Mouse (Mus musculus) midbrain, embryonic 15.5 days (tissue): ENCODE measurements around the gene Olfr320. TPM values are rescaled to one million over a fixed set of nuclear protein-coding genes. Genes with fewer than 3 reads are reported as not detected.
A peak's percentile ranks its signal among the peaks of the same experiment; 100 is the strongest.

Experiments used
- ATAC-seq: fragments of 200-750 bp; cut with Nextera tagmentation; replicated peaks from 2 replicates; pipeline ENCODE4 v1.8.0; 2017; ENCODE audit warnings: moderate TSS enrichment
- H3K27ac ChIP-seq: fragments of 300-500 bp; sonication (generic); 2 replicates; pipeline ENCODE4 v1.5.1; 2015; ENCODE audit warnings: mild to moderate bottlenecking, inconsistent platforms
- H3K27me3 ChIP-seq: fragments of 300-500 bp; sonication (generic); replicated peaks from 2 replicates; pipeline ENCODE4 v1.6.1; 2015; ENCODE audit warnings: inconsistent platforms
- H3K36me3 ChIP-seq: fragments of 300-500 bp; sonication (generic); replicated peaks from 2 replicates; pipeline ENCODE4 v1.6.1; 2015; ENCODE audit warnings: inconsistent platforms
- H3K4me1 ChIP-seq: fragments of 300-500 bp; sonication (generic); 2 replicates; pipeline ENCODE4 v1.6.1; 2015; ENCODE audit warnings: inconsistent platforms
- H3K4me2 ChIP-seq: fragments of 300-500 bp; sonication (generic); 2 replicates; pipeline ENCODE4 v1.6.1; 2015; ENCODE audit warnings: inconsistent platforms, mild to moderate bottlenecking, moderate library complexity
- H3K4me3 ChIP-seq: fragments of 300-500 bp; sonication (generic); 2 replicates; pipeline ENCODE4 v1.5.1; 2015; ENCODE audit warnings: mild to moderate bottlenecking, inconsistent platforms
- H3K9ac ChIP-seq: fragments of 300-500 bp; sonication (generic); 2 replicates; pipeline ENCODE4 v1.6.1; 2015; ENCODE audit warnings: mild to moderate bottlenecking, inconsistent platforms
- H3K9me3 ChIP-seq: fragments of 300-500 bp; sonication (generic); 2 replicates; pipeline ENCODE4 v1.6.1; 2016; ENCODE audit warnings: inconsistent platforms
- WGBS: fragments of 180-500 bp; shearing (Covaris S2); methylation state at CpG from one replicate; pipeline ENCODE4 v1.1.7; 2015; ENCODE audit warnings: mixed read lengths; 5-methylcytosine and 5-hydroxymethylcytosine counted together
- polyA plus RNA-seq: library from polyadenylated mRNA; unstranded; fragments of >200 nt; fragmentation: Nextera tagmentation; extraction: Ambion mirVana; gene quantifications from 2 replicates; pipeline ENCODE4 v1.2.1, GENCODE M21; 2015

Olfr320 gene
- polyA plus RNA-seq: not detected in 2 replicates

DNA sequence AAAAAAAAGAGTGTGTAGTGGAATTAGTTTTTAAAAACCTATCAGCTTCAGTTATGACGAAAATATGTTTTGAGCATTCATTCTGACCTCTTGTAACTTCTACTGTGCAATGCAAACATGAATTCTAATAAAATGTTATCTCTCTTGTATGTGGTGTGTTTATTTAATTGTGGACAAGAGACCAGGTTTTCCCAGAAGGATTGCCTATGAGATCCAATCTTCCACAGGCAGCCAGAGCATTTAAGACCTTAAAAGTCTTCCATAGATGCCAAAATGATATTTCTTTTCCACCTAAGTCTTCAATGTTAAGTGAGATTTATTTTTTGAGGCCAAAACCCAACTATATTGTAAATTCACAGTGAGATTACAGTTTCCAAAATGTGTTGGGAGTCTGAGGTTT is at the start of gene Olfr320:
Gene Olfr320, plus strand, starts transcription at position 301 of the 400 bp plus-strand sequence.
- no peak within 1 kb of the TSS for H3K4me3 ChIP-seq
- no peaks in the 10 kb centered on the region for H3K9me3 ChIP-seq
- no peak within 1 kb of the TSS for H3K27ac ChIP-seq
- ATAC-seq: no peak
- no peaks in the 10 kb centered on the region for H3K36me3 ChIP-seq
- 91% methylated on average over 1 of the region's 1 CpGs for WGBS
- H3K4me1 ChIP-seq: no peaks in the 10 kb centered on the region
- H3K4me2 ChIP-seq: no peak within 1 kb of the TSS
- H3K9ac ChIP-seq: no peak within 1 kb of the TSS
- no peaks in the 10 kb centered on the region for H3K27me3 ChIP-seq

DNA sequence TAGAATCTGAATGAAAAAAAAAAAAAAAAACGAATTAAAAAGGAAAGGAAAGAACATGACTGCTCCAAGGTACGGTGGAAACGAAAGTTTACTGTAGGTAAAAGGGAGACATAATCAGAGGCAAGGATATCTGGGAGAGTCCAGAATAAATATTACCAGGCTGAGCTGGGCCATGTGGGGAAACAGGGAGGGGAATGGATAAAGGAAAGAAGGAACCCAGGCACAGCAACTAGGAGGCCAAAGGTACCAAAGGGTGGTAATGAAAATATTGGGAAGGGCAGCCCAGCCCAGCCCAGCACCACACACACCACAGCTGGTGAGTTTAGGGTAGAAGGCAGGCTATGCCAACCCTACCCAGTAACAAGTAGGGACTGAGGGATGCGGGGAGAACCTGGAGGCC is 46.0 kb upstream of the Olfr320 start:
- ATAC-seq: no peak
- 64% methylated on average over 4 of the region's 4 CpGs for WGBS

DNA sequence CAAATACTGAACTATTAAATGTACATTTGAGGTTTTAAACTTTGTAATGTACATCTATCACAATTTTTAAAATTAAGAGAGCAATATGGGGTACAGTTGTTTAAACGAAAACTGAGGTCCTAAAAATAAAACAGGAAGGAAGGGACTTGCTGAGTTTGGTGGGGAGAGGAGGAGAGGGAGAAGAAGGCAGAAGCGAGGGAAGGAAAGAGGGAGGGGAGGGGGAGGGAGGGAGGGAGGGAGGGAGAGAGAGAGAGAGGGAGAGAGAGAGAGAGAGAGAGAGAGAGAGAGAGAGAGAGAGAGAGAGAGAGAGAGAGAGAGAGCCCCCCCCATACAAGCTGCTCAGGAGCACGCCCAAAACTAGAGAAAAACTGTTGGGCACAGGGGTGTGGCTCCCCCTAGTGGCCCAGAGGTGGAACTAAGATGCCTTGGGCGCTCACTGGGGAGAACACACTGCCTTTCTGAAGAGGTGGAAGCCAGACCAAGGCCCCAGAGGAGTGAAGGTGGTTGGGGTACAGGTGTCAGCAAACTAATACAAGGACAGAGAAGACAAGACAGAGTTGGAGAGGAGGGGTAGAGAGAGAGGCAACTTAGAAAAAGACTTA is 44.4 kb upstream of the Olfr320 start:
- no peak overlapping the region for H3K4me2 ChIP-seq
- H3K4me1 ChIP-seq: peaks cover 10% of the 10 kb centered on the region
- WGBS: 29% methylated on average over 4 of the region's 4 CpGs
- H3K9me3 ChIP-seq: no peaks in the 10 kb centered on the region
- no peak for ATAC-seq
- H3K27me3 ChIP-seq: peaks cover 5% of the 10 kb centered on the region; the same call in 1 of the 2 replicates
- H3K4me3 ChIP-seq: no peak overlapping the region
- no peaks in the 10 kb centered on the region for H3K36me3 ChIP-seq
- H3K9ac ChIP-seq: no peak overlapping the region
- H3K27ac ChIP-seq: no peak overlapping the region

More for the DNA sequence above, 46.0 kb upstream of the Olfr320 start:
- Histone ChIP-seq H3K4me2 (no peak overlapping the region), H3K4me1 (no peaks in the 10 kb centered on the region), H3K36me3 (no peaks in the 10 kb centered on the region), H3K9me3 (no peaks in the 10 kb centered on the region), H3K27ac (no peak overlapping the region), H3K9ac (no peak overlapping the region), H3K4me3 (no peak overlapping the region), H3K27me3 (no peaks in the 10 kb centered on the region)

DNA sequence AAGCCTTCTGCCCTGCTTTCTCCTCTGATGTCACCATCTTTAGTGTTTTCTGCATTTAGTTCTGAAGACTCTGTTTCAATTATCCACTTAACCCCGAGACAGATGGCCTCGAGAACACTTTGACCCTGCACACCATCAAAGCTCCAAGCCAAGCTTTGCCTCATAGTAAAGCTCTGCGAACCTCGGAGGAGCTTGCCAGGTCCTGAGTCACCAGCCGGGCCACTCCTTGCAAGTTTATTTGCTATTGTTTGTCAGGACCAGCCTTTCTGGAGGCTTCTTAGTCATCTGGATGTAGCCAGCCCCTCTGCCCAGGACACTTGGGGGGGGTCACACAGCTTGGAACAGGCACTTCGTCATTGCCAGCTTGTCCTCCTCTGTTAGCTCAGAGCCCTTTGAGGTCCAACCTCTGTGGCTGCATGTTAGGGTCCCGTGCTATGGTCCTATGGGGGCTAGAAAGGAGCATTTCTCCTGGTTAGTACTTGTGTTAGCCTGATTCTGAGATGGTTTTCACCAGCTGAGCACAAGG is 42.7 kb upstream of the Olfr320 start:
- H3K27ac ChIP-seq: no peak overlapping the region
- WGBS: 66% methylated on average over 7 of the region's 7 CpGs
- ATAC-seq: no peak

DNA sequence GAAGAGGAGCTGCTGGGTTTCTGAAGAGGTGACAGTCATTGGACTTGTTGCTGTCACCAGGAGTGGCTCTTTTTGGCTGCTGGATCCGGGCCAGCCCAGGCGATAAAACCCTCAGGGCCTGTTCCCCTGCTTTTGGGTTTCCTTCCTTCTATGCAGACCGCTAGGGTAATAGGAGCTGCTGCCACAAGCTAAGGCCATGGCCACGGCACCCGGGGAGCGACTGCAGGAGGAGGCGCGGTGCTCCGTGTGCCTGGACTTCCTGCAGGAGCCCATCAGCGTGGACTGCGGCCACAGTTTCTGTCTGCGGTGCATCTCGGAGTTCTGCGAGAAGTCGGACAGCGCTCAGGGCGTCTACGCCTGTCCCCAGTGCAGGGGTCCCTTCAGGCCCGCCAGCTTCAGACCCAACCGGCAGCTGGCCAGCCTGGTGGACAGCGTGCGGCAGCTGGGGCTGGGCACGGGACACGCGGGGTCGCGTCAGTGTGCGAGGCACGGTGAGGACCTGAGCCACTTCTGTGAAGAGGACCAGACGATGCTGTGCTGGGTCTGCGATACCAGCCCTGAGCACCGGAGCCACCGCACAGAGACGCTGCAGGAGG is 40.5 kb upstream of the Olfr320 start, which contains the start of gene Trim58:
Gene Trim58, plus strand, starts transcription at position 194 of the 596 bp plus-strand sequence.
- Histone ChIP-seq H3K9me3 (no peaks in the 10 kb centered on the region), H3K4me3 (peak within 1 kb of the TSS; percentile 47), H3K27ac (no peak within 1 kb of the TSS), H3K9ac (peak within 1 kb of the TSS; percentile 50), H3K36me3 (no peaks in the 10 kb centered on the region), H3K4me2 (peak within 1 kb of the TSS; percentile 99), H3K27me3 (peaks cover 12% of the 10 kb centered on the region; the same call in 1 of the 2 replicates), H3K4me1 (peaks cover 10% of the 10 kb centered on the region)
- ATAC-seq: 0 out of 2 replicates have a peak, but pooled peaks have one; percentile 30
- WGBS: 2% methylated on average over 34 of the region's 34 CpGs

More for the DNA sequence above, 42.7 kb upstream of the Olfr320 start:
- Histone ChIP-seq H3K9ac (no peak overlapping the region), H3K4me3 (no peak overlapping the region), H3K36me3 (no peaks in the 10 kb centered on the region), H3K4me2 (no peak overlapping the region), H3K4me1 (peaks cover 10% of the 10 kb centered on the region), H3K9me3 (no peaks in the 10 kb centered on the region), H3K27me3 (peaks cover 12% of the 10 kb centered on the region; the same call in 1 of the 2 replicates)

DNA sequence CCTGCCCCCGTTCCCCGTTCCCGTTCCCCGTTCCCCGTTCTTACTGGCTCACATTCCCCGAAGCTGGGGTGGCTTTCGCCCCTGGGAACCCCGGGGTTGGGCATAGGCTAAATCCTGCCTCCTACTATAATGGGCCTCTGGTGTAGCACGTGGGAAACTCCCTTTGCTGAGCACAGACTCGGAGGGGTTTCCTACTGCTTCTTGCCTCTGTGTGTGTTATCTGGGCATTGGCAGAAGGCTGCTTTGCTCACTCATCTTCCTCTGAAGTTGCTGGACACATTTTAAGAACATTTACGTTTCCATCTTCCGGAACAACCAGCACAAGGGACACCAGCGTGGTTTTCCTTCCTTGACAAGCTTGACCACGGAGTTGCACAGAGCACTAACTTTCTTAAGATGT is 39.8 kb upstream of the Olfr320 start:
- H3K36me3 ChIP-seq: no peaks in the 10 kb centered on the region
- H3K9ac ChIP-seq: peak overlapping the region; percentile 50; the same call in 1 of the 2 replicates
- H3K4me1 ChIP-seq: peaks cover 10% of the 10 kb centered on the region
- H3K4me3 ChIP-seq: peak overlapping the region; percentile 47
- H3K9me3 ChIP-seq: no peaks in the 10 kb centered on the region
- peaks cover 12% of the 10 kb centered on the region; the same call in 1 of the 2 replicates for H3K27me3 ChIP-seq
- peak overlapping the region; percentile 99 for H3K4me2 ChIP-seq
- no peak overlapping the region for H3K27ac ChIP-seq
- WGBS: 24% methylated on average over 14 of the region's 14 CpGs
- ATAC-seq: no peak

DNA sequence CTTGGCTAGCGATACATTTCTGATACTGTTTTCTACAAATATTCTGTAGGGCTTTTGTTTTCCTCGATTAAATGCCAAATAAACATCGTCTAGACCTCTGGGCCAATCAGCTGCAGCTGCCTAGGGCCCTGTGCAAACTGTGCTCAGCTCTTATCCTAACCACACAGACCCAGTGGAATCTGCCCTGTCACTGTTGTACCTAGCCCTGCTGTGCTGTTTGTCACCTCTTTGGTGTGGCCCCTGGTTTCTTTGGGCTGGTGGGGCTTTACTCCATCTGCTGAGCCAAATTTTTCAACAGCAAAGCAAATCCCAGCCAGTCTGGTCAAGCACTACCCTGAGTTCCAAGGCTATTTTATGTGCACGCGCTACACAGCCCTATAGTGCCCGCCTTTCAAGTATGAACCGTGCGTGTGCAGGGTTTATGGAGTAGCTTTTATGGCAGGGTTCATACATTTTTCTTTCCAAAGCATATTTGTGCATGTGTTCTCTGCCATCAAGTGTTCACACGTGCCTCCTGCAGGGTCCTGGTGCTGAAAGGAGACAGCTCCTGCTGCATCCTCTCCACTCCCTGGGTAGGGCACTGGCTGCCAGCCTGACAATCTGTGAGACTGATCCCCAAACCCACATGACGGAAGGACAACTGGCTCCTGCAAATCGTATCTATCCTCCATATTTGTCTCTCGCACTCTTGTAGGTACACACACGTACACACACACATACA is 39.1 kb upstream of the Olfr320 start:
- Histone ChIP-seq H3K9ac (no peak overlapping the region), H3K27me3 (peaks cover 12% of the 10 kb centered on the region; the same call in 1 of the 2 replicates), H3K9me3 (no peaks in the 10 kb centered on the region), H3K4me2 (no peak overlapping the region), H3K4me3 (no peak overlapping the region), H3K4me1 (peaks cover 10% of the 10 kb centered on the region), H3K27ac (no peak overlapping the region), H3K36me3 (no peaks in the 10 kb centered on the region)
- 83% methylated on average over 13 of the region's 13 CpGs for WGBS
- ATAC-seq: no peak

DNA sequence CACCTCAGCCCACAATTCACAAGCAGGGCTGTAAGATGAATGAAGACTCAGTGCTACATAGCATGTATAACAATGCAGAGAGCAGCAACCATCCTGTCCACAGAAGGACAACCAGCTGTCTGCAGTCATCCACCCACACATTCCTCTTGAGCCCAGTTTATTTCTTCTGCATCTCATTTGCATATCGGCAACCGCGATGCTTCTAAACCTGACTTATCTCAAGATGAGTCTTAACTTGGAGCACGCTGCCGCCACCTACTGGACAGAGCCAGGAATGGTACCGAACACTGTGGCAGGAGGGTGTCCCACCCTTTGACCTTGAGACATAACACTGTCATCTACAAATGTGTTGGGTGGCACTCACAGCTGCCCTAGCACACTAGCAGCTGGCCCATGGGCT is 37.5 kb upstream of the Olfr320 start:
- no peak for ATAC-seq
- Histone ChIP-seq H3K9ac (no peak overlapping the region), H3K27ac (no peak overlapping the region), H3K36me3 (no peaks in the 10 kb centered on the region), H3K4me1 (peaks cover 10% of the 10 kb centered on the region), H3K4me2 (no peak overlapping the region), H3K9me3 (no peaks in the 10 kb centered on the region), H3K4me3 (no peak overlapping the region), H3K27me3 (peaks cover 12% of the 10 kb centered on the region; the same call in 1 of the 2 replicates)
- WGBS: 35% methylated on average over 6 of the region's 6 CpGs

DNA sequence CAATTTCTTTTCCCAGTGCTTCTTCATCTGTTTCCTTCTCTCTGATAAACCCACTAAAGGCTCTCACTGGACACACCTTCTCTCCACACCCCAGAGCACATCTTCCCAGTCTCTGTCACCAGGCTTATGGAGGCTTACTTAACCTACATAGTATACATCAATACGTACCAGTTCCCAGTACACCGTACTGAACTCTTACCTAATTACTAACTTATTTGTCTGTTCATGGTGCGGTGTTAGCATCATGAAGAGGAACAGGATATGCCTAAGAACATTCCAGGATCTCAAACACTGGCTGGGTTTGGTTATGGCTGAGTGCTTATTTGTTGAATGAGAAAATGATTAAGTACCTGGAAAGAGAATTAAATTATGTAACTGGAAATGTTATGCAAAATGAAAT is 25.7 kb upstream of the Olfr320 start:
- Histone ChIP-seq H3K27ac (no peak overlapping the region), H3K4me1 (no peaks in the 10 kb centered on the region), H3K9ac (no peak overlapping the region), H3K4me2 (no peak overlapping the region), H3K36me3 (no peaks in the 10 kb centered on the region), H3K9me3 (no peaks in the 10 kb centered on the region), H3K27me3 (no peaks in the 10 kb centered on the region), H3K4me3 (no peak overlapping the region)
- no peak for ATAC-seq
- WGBS: 93% methylated on average over 3 of the region's 3 CpGs

DNA sequence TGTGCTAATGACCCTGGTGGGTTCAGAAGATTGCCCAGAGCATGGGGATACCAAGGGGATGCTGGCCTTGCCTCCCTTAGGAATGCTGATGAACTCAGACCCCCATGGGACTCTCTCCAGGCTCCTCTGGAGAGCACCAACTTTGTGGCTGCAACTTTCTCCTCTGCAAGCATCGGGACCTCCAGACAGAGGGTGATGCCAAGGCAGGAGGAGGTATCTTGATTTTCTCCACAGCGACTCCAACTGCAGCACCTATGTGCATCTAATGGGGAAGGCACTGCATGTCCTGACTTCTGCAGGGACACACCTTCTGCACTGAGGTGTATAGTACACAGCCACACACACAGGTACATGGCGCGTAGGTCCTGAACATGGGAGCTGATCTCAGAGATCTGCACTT is 22.3 kb upstream of the Olfr320 start, which contains the start of gene Olfr322:
Gene Olfr322, plus strand, starts transcription at position 187 of the 400 bp plus-strand sequence.
- Histone ChIP-seq H3K4me2 (no peak within 1 kb of the TSS), H3K4me3 (no peak within 1 kb of the TSS), H3K27me3 (no peaks in the 10 kb centered on the region), H3K36me3 (no peaks in the 10 kb centered on the region), H3K4me1 (no peaks in the 10 kb centered on the region), H3K9ac (no peak within 1 kb of the TSS), H3K9me3 (no peaks in the 10 kb centered on the region), H3K27ac (no peak within 1 kb of the TSS)
- no peak for ATAC-seq
- 94% methylated on average over 4 of the region's 4 CpGs for WGBS

DNA sequence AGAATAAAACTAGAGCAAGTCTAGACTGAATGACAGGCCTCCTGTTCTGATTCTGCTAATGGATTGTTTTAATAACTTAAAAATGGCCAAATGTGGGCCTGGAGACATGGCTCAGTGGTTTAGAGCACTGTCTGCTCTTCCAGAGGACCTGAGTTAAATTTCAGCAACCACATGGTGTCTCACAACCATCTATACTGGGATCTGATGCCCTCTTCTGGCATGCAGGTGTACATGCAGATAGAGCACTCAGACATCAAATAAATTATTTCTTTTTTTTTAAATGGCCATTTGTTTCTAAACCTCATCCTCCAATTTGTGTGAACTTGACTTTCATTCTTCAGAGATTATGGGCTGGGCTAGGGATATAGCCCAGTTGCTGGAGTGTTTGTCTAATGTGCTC is 11.6 kb upstream of the Olfr320 start:
- H3K9ac ChIP-seq: no peak overlapping the region
- H3K36me3 ChIP-seq: no peaks in the 10 kb centered on the region
- no peak overlapping the region for H3K4me2 ChIP-seq
- ATAC-seq: no peak
- no peaks in the 10 kb centered on the region for H3K27me3 ChIP-seq
- H3K27ac ChIP-seq: no peak overlapping the region
- no peak overlapping the region for H3K4me3 ChIP-seq
- no peaks in the 10 kb centered on the region for H3K4me1 ChIP-seq
- H3K9me3 ChIP-seq: no peaks in the 10 kb centered on the region

DNA sequence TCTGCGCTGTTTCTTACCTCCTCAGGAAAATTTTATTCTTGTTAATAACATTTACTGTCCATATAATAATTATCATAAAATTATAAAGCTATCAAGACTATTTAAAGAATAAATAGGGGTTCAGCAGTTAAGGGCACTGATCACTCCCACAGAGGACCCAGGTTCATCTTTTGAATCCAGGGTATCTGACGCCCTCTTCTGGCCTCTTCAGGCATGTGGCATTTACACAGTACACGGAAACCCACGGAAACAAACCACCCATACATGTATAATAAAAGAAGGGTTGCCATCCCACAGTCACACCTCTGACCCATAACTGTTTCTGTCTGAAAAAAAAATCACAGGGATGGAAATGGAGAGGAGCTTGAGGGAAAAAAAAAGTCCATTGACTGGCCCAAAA is 9.1 kb upstream of the Olfr320 start:
- no peak for ATAC-seq
- H3K27me3 ChIP-seq: no peaks in the 10 kb centered on the region

More for the DNA sequence above, 9.1 kb upstream of the Olfr320 start:
- H3K9me3 ChIP-seq: no peaks in the 10 kb centered on the region
- WGBS: 45% methylated on average over 4 of the region's 4 CpGs
- H3K27ac ChIP-seq: no peak overlapping the region
- no peaks in the 10 kb centered on the region for H3K36me3 ChIP-seq
- H3K4me3 ChIP-seq: no peak overlapping the region
- H3K9ac ChIP-seq: no peak overlapping the region
- H3K4me1 ChIP-seq: no peaks in the 10 kb centered on the region
- no peak overlapping the region for H3K4me2 ChIP-seq
